Mouse (Mus musculus) lung, adult 2 months (tissue): Measurements from ENCODE around the gene Ift43. TPM values are rescaled to one million over a fixed set of nuclear protein-coding genes. Genes with fewer than 3 reads are reported as not detected.
A peak's percentile ranks its signal among the peaks of the same experiment; 100 is the strongest.

Experiments used
- DNase-seq: peaks from one replicate; pipeline ENCODE4 v3.0.0; 2022
- H3K4me1 ChIP-seq: fragments of 200-500 bp; 2 replicates; pipeline ENCODE4 v1.6.1; 2011; ENCODE audit warnings: low read length; ENCODE audit not compliant: control insufficient read depth, insufficient read depth
- H3K4me3 ChIP-seq: fragments of 200-500 bp; replicated peaks from 2 replicates; pipeline ENCODE3; 2011; ENCODE audit warnings: low read depth, mild to moderate bottlenecking, control low read depth, low read length; ENCODE audit errors: extremely low read depth
- CTCF ChIP-seq: fragments of 200-500 bp; IDR thresholded peaks from 2 replicates; pipeline ENCODE4 v1.5.1; 2011; ENCODE audit warnings: mild to moderate bottlenecking, low read length, control low read depth; ENCODE audit not compliant: insufficient read depth
- POLR2A ChIP-seq: fragments of 200-500 bp; IDR thresholded peaks from 2 replicates; pipeline ENCODE4 v1.6.1; 2011; ENCODE audit warnings: low read depth, mild to moderate bottlenecking, control low read depth, low read length, borderline replicate concordance; ENCODE audit errors: extremely low read depth
- WGBS: fragments of 180-500 bp; shearing (Covaris S2); methylation state at CpG from one replicate; pipeline ENCODE4 v1.1.7; 2018; 5-methylcytosine and 5-hydroxymethylcytosine counted together
- polyA plus RNA-seq: library from polyadenylated mRNA; depleted of rRNA; stranded (reverse); fragments of >200 nt; gene quantifications from 2 replicates; pipeline ENCODE4 v1.2.3, GENCODE M21; 2012; rRNA removed

The Ift43 gene
- polyA plus RNA-seq, result 32.8 and 49.6 TPM in 2 replicates

- WGBS, result under 1% methylated on average over 35 of the region's 35 CpGs
- TF ChIP-seq POLR2A (peak; percentile 92; the same call in 1 of the 2 replicates), CTCF (no peak)
- peak; percentile 86 for DNase-seq
- H3K4me3 ChIP-seq, result peak within 1 kb of the TSS; percentile 87
- peaks cover 6% of the 10 kb centered on the region for H3K4me1 ChIP-seq
Measured at GRCm38 (mm10) chr12:86082481-86083012, at the start of gene Ift43. Gene Ift43 (plus strand): TSS chr12:86082541.

GRCm38 (mm10) chr12:86035586-86035985, 46.8 kb upstream of the Ift43 start:
- no peak for DNase-seq
- H3K4me3 ChIP-seq, result no peak overlapping the region
- H3K4me1 ChIP-seq, result no peaks in the 10 kb centered on the region
- no peak for TF ChIP-seq POLR2A
- no peak for TF ChIP-seq CTCF

- no peak overlapping the region for H3K4me3 ChIP-seq
- no peaks in the 10 kb centered on the region for H3K4me1 ChIP-seq
- no peak for DNase-seq
- no peak for TF ChIP-seq CTCF
- TF ChIP-seq POLR2A, result no peak
- WGBS, result 71% methylated on average over 9 of the region's 9 CpGs
Measured at GRCm38 (mm10) chr12:86036368-86037166, 45.8 kb upstream of the Ift43 start.

- no peaks in the 10 kb centered on the region for H3K4me1 ChIP-seq
- 46% methylated on average over 12 of the region's 12 CpGs for WGBS
- peak; percentile 38 for DNase-seq
- TF ChIP-seq POLR2A (no peak), CTCF (no peak)
- H3K4me3 ChIP-seq, result no peak overlapping the region
Measured at GRCm38 (mm10) chr12:86037235-86037921, 45.0 kb upstream of the Ift43 start.

GRCm38 (mm10) chr12:86039078-86039477, 43.3 kb upstream of the Ift43 start:
- Histone ChIP-seq H3K4me3 (no peak overlapping the region), H3K4me1 (no peaks in the 10 kb centered on the region)
- TF ChIP-seq POLR2A (no peak), CTCF (no peak)
- WGBS, result 76% methylated on average over 5 of the region's 5 CpGs
- DNase-seq, result no peak

GRCm38 (mm10) chr12:86039751-86040150, 42.6 kb upstream of the Ift43 start:
- TF ChIP-seq CTCF (no peak), POLR2A (no peak)
- no peak for DNase-seq
- WGBS, result 57% methylated on average over 6 of the region's 6 CpGs

GRCm38 (mm10) chr12:86046141-86046540, 36.2 kb upstream of the Ift43 start:
- TF ChIP-seq POLR2A (no peak), CTCF (no peak)
- Histone ChIP-seq H3K4me3 (no peak overlapping the region), H3K4me1 (no peaks in the 10 kb centered on the region; the same call in 1 of the 2 replicates)
- 52% methylated on average over 5 of the region's 5 CpGs for WGBS
- DNase-seq, result no peak

More at GRCm38 (mm10) chr12:86039751-86040150, 42.6 kb upstream of the Ift43 start:
- Histone ChIP-seq H3K4me1 (no peaks in the 10 kb centered on the region), H3K4me3 (no peak overlapping the region)

- 93% methylated on average over 2 of the region's 2 CpGs for WGBS
- Histone ChIP-seq H3K4me1 (no peaks in the 10 kb centered on the region; the same call in 1 of the 2 replicates), H3K4me3 (no peak overlapping the region)
- no peak for TF ChIP-seq CTCF
- TF ChIP-seq POLR2A, result no peak
- DNase-seq, result no peak
Measured at GRCm38 (mm10) chr12:86046776-86047175, 35.6 kb upstream of the Ift43 start.

- H3K4me1 ChIP-seq, result no peaks in the 10 kb centered on the region; the same call in 1 of the 2 replicates
- H3K4me3 ChIP-seq, result no peak overlapping the region
- no peak for TF ChIP-seq CTCF
- TF ChIP-seq POLR2A, result no peak
- 75% methylated on average over 8 of the region's 8 CpGs for WGBS
- DNase-seq, result no peak
Measured at GRCm38 (mm10) chr12:86047376-86047775, 35.0 kb upstream of the Ift43 start.
